Mouse (Mus musculus) ZHBTc4 (cell line): ENCODE data around the gene Mafk.
A peak's percentile ranks its signal among the peaks of the same experiment; 100 is the strongest.

Experiments used
- DNase-seq: peaks from one replicate; pipeline ENCODE4 v3.0.0-alpha.2; 2011; ENCODE audit warnings: low read depth, low spot score

Gene Mafk

DNA sequence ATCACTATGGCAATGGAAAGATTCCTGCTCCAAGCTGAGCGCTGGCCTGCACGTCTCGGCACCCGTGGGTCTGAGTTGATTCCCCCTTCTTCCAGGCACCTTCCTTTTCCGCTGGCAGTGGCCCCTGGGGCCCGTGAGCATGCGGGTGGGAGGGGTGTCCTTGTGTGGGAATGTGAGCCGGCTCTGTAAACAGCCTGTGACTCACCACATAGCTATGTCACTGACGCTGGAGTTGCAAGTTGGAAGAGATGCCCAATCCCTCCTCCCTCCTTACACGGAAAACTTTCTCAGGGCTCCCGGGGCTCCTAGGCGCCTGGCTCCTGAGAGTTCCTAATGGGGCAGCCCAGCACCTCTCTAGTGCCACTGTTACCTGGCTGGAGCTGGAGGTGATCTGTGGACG, 5.6 kb downstream of the Mafk start:
- DNase-seq, result peak; percentile 46

DNA sequence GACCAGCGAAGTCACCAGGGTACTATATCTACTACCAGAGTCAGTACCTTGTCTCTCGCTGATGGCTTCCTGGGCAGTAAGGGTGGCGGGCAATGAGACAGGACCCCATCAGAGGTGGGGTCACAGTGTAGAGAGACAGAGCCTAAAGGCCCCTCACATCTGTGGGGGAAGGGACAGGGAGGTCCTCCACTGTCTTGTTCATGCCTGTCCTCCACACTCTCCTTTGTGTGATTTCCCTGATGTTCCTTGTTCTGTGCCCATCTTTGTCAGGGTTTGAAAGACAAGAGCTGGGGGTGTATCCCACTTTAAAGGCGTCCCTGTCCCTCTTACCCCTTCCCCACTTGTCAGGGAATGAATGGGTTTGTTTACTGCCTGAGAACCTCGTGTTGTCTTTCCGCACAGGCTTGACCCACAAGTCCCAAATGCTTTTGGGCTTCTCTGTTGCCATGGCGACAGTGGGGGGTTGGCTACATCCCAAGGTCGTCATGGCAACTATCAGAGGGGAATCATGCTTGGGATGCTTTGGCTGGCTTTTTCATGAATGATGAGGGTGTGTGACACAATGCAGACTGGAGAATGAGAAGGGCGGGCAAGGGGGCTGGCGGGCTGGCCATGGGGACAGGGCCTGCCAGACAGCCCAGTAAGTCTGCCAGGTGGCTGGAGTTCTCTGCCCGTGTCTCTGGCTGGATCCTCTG, 6.3 kb downstream of the Mafk start:
- peak; percentile 73 for DNase-seq

GRCm38 (mm10) chr5:139798168-139798900, 7.0 kb downstream of the Mafk start:
- DNase-seq, result no peak

GRCm38 (mm10) chr5:139799041-139799440, 7.7 kb downstream of the Mafk start:
- no peak for DNase-seq

- no peak for DNase-seq
These were observed 8.7 kb downstream of the Mafk start for GRCm38 (mm10) chr5:139799801-139800590.

DNA sequence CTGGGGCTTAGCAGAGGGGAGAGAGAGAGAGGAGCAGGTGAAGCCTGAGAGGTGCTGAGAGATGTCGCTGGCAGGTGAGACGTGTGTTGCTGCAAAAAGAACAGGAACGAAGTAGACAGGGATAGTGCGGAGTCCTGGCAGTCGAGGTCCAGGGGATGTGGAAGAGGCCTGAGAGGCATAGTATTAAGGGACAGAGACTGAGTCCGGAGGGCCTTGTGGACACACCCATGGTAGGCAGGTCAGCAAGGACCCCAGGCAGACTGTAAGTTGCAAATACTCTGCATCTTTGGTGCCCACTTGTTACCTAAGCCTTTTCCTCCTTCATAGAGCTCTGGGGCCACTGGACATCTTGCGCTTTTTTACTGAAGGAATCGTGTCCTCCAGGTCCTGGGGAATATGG, 9.9 kb downstream of the Mafk start:
- no peak for DNase-seq

- DNase-seq, result no peak
These were observed 10.6 kb downstream of the Mafk start for GRCm38 (mm10) chr5:139801880-139802279.

DNA sequence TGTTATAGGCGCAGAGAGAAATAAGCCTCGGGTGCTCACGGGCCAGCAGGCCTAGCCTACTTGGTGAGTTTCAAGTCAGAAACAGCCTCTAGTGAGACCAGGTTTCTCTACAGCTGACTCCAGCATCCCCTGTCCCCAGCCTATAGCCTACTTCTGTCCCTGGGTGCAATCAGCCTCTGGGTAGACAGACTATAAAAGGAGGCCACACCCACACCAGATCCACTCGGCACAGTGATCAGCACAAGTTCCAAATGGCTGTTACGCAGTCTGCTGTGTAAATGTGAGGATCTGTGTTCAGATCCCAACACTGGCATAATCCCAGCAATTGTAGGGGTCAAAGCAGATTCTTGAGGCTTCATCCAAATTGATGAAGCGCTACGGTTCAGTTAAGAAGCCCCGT, 11.9 kb downstream of the Mafk start:
- DNase-seq, result no peak

- peak; percentile 80 for DNase-seq
These were observed 12.3 kb downstream of the Mafk start for GRCm38 (mm10) chr5:139803601-139804102.

DNA sequence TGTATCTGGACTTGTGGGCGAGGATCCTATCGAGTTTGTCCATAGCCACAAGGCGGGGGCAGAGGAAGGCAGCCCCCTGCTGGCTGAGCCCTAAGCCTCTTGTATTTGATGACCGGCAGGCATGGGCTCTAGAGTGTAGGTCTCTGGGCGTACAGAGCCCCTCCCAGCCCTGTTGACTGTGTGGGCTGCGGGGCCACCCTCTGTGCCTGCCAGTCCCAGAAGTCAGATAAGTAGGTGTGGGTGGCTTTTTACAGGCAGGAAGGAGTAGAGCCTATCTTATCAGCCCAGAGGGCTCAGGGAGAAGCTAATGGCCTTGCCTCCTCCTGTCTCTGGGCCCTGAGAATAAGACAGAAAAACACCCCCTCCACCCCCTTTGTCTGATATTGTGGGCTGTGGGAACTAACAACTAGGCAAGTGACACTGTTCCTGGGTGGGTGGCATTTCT, 12.8 kb downstream of the Mafk start:
- DNase-seq, result no peak

DNA sequence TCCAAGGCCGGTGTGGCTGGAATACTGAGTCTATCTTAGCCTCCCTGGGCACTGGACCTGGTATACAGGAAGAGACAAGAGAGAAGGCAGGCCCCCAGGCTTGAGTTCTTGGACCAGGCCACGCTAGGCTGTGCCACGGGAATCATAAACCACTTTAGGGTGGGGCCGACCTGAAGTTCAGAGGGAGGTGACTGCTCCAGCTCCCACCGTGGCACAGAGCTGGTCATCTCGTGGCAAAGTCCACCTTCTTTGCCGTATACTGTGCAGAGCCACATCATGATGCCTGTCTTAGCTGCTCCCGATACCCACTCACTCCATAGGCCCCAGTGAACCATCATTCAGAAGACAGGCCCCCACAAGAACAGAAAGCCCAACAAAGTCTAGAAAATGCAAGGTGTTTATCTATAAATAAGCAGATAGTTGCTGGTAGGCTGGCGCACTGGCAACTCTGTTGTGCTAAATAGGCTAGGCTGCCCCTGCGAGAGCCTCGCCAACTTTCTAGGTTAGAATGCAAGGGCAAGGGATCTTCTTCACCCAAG, 13.3 kb downstream of the Mafk start:
- no peak for DNase-seq

- no peak for DNase-seq
These were observed 14.6 kb downstream of the Mafk start for GRCm38 (mm10) chr5:139805924-139806323.

DNA sequence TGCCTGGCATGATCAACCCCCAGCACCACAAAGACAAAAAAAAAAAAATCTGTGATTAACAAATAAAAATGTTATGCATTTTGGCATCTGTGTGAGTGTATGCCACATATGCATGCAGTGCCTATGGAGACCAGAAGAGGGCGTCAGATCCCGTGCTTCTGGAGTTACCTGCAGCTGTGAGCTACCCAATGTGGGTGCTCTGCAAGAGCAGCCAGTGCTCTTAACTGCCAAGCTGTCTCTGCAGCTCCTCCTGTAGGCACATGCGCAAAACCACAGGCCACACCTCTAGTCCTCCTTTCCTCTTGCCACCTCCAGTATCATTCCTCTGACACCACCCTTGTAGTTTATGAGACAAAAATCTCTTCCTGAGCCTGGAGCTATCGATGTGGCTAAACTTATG, 18.1 kb downstream of the Mafk start:
- DNase-seq, result peak; percentile 86

DNA sequence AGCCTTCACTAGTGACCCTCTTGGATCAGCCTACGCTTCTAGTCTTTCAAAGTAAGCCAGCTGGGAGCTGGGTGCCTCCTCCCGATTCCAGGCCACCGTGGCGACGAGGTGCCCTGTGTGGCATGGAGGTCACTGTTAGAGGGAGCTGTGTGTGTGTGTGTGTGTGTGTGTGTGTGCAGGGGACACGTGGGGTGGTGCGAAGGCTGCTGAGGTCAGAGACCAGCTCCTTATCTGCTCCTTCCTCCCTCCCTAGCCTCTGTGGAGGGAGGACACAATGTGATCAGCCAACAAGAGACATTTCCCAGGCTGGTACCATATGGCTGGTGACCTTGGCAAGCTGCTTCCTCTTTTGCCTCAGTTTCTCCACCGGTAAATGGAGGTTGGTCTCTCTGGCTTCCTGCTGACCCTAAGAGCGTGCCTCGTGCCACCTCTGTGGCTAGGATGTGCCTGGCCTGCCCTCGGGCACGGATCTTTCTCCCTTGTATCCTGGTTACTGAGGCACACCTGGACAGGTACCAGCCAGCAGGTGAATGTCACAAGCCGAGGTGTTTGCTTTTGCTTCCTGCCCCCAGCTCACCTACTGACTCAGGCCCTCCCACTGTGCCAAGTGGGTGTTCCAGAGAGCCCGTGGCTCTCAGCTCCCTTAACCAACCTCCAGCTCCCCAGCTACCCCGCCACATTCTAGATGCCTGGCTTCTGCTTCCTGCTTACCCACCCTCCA, 20.5 kb downstream of the Mafk start:
- DNase-seq, result no peak

- no peak for DNase-seq
These were observed 21.2 kb downstream of the Mafk start for GRCm38 (mm10) chr5:139812398-139813125.

- DNase-seq, result no peak
These were observed 21.8 kb downstream of the Mafk start for GRCm38 (mm10) chr5:139813126-139813490.

DNA sequence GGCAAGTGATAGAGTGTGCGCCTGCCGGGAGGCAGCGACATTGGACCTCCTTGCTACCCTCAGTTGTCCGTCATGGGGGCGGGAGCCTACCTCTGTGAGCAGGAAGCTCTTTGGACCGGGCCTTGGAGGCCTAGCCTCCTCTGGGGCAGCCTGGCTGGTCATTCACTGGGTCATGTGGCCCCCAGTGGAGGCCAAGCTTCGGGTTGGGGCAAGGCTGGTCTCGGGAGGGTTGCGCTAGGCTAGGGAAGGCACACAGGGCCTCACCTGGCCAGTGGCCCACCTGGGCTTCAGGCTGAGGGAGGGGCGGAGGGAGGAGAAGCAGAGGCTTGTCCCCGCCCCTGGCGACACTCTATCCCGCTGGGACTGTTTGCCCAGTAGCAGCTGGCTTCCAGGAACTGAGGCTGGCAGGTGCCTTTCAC, 22.7 kb downstream of the Mafk start:
- no peak for DNase-seq

GRCm38 (mm10) chr5:139815964-139816363, 24.7 kb downstream of the Mafk start:
- DNase-seq, result no peak

DNA sequence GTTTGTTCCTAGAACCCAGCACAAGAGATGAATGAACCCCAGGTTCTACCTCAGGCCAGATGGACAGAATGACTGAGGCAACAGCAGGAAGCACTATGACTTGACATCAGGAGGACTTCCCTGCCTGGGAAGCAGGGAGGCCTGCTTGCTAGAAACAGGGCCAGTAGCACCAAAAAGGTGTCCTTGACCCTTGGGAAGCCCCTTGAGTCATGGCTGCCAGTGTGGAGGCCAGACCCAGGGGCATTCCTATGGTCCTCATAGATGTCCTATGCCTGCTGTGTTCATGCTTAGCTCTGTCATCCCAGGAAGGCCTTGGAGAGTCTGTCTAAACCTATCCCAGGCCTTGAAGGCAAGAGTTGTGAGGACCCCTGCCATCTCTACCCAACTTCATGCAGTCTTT, 25.1 kb downstream of the Mafk start:
- DNase-seq, result no peak

DNA sequence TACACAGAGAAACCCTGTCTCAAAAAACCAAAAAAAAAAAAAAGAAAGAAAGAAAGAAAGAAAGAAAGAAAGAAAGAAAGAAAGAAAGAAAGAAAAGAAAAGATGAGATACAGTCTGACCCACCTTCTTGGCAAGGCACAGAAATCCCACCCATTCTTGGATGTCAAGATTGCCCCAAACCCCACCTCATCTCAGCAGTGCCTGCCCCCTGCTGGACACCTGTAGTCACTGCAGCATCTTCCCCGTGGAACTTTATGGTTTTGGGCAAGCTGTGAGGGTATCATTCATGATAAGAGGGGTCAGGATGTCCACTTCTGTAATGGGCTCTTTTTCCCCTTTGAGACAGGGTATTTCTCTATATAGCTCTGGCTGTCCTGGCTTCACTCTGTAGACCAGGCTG, 26.0 kb downstream of the Mafk start:
- peak; percentile 42 for DNase-seq

DNA sequence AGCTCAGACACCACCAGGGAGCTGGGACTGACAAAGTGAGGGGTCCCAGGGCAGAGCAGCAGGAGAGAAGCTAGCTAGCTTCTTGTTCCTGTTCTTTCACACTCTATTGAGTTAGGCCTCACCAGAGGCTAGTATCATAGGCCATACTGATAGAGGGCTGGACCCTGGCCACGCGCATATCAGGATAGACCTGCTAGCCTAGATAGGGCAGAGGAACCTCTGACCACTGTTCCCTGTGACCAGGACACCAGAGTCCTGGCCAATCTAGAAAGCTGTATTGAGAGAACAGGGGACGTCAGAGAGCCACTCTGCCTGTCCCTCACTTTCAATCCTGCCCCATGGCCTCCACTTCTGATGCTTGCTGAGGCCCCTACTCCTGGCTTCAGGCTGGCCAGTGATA, 26.7 kb downstream of the Mafk start:
- DNase-seq, result no peak
